Mouse (Mus musculus): ENCODE measurements around the gene Psmc2. TPM values are rescaled to one million over a fixed set of nuclear protein-coding genes. Genes with fewer than 3 reads are reported as not detected.

The Psmc2 gene
- total and polyA plus RNA-seq, 3 experiments = 87.4 to 208 (median 115) TPM

DNA sequence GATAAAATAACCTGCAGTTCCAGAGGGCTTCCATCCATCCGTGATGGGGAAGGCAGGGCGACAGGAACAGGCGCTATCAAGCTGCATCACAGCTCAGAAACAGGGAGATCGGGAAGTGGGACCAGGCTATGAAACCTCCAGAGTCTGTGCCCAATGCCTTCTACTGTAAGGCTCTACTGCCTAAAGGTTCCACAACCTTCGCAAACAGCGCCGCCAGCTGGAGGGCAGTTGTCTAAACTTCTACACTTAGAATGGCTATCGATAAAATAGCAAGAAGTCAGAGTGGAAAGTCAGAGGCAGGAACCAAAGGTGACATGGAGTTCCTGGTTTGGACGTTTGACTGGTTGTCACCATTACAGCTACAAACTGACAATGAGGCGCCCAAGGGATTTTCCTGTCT, 49.5 kb upstream of the Psmc2 start:
- Histone ChIP-seq H3K27ac (ENCODE audit: insufficient read depth, low read depth) (no peak overlapping the region), H3K4me1 (ENCODE audit: control insufficient read depth in 1 of 2, insufficient read depth in 2 of 2) (peaks cover 9 to 28% of the 10 kb centered on the region in 2 experiments), H3K36me3 (replicated peaks in 1 of 2; ENCODE audit: control insufficient read depth in 1 of 2, insufficient read depth in 1 of 2, low read length in 1 of 2) (peaks cover 14 to 25% of the 10 kb centered on the region in 2 experiments), H3K79me2 (replicated peaks; ENCODE audit: control insufficient read depth, extremely low read depth, insufficient read depth, poor library complexity, severe bottlenecking) (peaks cover 16% of the 10 kb centered on the region), H3K27me3 (replicated peaks) (no peaks in the 10 kb centered on the region), H3K9me3 (replicated peaks; ENCODE audit: low read length) (no peaks in the 10 kb centered on the region), H3K4me3 (replicated peaks in 1 of 3; ENCODE audit: low read depth in 2 of 3, low read length in 2 of 3, poor library complexity in 1 of 3) (peak overlapping the region; percentile 42 to 65 (median 55)), H3K4me2 (ENCODE audit: insufficient read depth, low read depth, poor library complexity, severe bottlenecking) (no peak overlapping the region), H3K9ac (ENCODE audit: insufficient read depth, low read depth) (peak overlapping the region; percentile 16; the same call in 1 of the 2 replicates)
- DNase-seq (ENCODE audit: extremely low read depth) = peak; percentile 88
- dilution Hi-C loops (cut with MboI; ENCODE audit: extremely low pct_ligation_motif_present, extremely low pct_unique_long_range_greater_than_20kb, low sequenced_read_pairs) = no loop called here
- TF ChIP-seq UBTF (IDR thresholded peaks at IDR 0.05; ENCODE audit: low read depth, low read length) (no peak), TBP (conservative IDR thresholded peaks at IDR 0.05; ENCODE audit: low read depth, low read length) (0 out of 2 replicates have a peak, but pooled peaks have one; percentile 19), CTCF (conservative IDR thresholded peaks at IDR 0.05 in 1 of 2, IDR thresholded peaks at IDR 0.05 in 1 of 2; ENCODE audit: low read depth in 2 of 2, low read length in 2 of 2) (peak; percentile 82 to 93), SMC3 (IDR thresholded peaks at IDR 0.05; ENCODE audit: low read depth, low read length) (peak; percentile 75), TCF12 (IDR thresholded peaks at IDR 0.05; ENCODE audit: low read depth, low read length) (0 out of 2 replicates have a peak, but pooled peaks have one; percentile 3), MAX (IDR thresholded peaks at IDR 0.05; ENCODE audit: low read length) (no peak), PAX5 (IDR thresholded peaks at IDR 0.05; ENCODE audit: low read length) (no peak), ZC3H11A (IDR thresholded peaks at IDR 0.05; ENCODE audit: low read depth, low read length) (no peak), IRF4 (IDR thresholded peaks at IDR 0.05; ENCODE audit: low read depth, low read length) (0 out of 2 replicates have a peak, but pooled peaks have one; percentile 7), RAD21 (IDR thresholded peaks at IDR 0.05; ENCODE audit: low read depth, low read length) (peak; percentile 84), NELFE (IDR thresholded peaks at IDR 0.05; ENCODE audit: low read depth, low read length) (peak; percentile 50; the same call in 1 of the 2 replicates), POLR2A (IDR thresholded peaks at IDR 0.05; ENCODE audit: low read depth, low read length) (peak; percentile 45; the same call in 1 of the 2 replicates)
- in situ Hi-C loops (cut with MboI; ENCODE audit: low pct_ligation_motif_present, low pct_unique_long_range_greater_than_20kb, low sequenced_read_pairs) = no loop called here

DNA sequence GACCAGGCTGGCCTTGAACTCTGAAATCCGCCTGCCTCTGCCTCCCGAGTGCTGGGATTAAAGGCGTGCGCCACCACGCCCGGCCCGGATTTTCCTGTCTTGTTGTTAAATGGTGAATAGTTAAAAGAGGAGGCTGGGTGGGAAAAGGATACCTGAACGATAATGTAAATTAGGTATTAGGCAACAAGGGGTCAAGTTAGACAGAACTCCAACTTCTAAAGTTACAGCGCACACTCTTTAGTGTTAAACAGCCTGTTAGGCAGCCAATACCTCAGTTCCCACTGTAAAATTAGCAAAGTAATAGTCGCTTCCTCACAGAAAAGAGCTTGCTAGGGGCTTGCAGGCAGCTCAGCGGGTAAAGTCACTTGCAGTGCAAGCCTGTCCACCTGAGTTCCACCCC, 49.0 kb upstream of the Psmc2 start:
- peaks cover 16% of the 10 kb centered on the region for H3K79me2 ChIP-seq (replicated peaks; ENCODE audit: control insufficient read depth, extremely low read depth, insufficient read depth, poor library complexity, severe bottlenecking)
- no peak overlapping the region for H3K9ac ChIP-seq (ENCODE audit: insufficient read depth, low read depth)
- DNase-seq (ENCODE audit: extremely low read depth) = no peak
- no peak overlapping the region for H3K4me2 ChIP-seq (ENCODE audit: insufficient read depth, low read depth, poor library complexity, severe bottlenecking)
- peaks cover 14 to 24% of the 10 kb centered on the region in 2 experiments for H3K36me3 ChIP-seq (replicated peaks in 1 of 2; ENCODE audit: control insufficient read depth in 1 of 2, insufficient read depth in 1 of 2, low read length in 1 of 2)
- TF ChIP-seq KAT2A (IDR thresholded peaks at IDR 0.05; ENCODE audit: insufficient replicate concordance, low read length) (no peak), USF2 (conservative IDR thresholded peaks at IDR 0.05; ENCODE audit: low read depth, low read length) (no peak), MXI1 (IDR thresholded peaks at IDR 0.05; ENCODE audit: low read depth, low read length) (no peak), SIN3A (IDR thresholded peaks at IDR 0.05; ENCODE audit: low read length) (no peak), JUND (conservative IDR thresholded peaks at IDR 0.05; ENCODE audit: low read depth, low read length) (no peak), CTCF (conservative IDR thresholded peaks at IDR 0.05 in 1 of 2, IDR thresholded peaks at IDR 0.05 in 1 of 2; ENCODE audit: low read depth in 2 of 2, low read length in 2 of 2) (no peak), MAX (IDR thresholded peaks at IDR 0.05; ENCODE audit: low read length) (no peak), TBP (conservative IDR thresholded peaks at IDR 0.05; ENCODE audit: low read depth, low read length) (no peak), GABPA (IDR thresholded peaks at IDR 0.05; ENCODE audit: insufficient replicate concordance, low read depth, low read length) (no peak), HCFC1 (IDR thresholded peaks at IDR 0.05; ENCODE audit: low read depth, low read length) (no peak), TCF12 (IDR thresholded peaks at IDR 0.05; ENCODE audit: low read depth, low read length) (no peak), MAFK (IDR thresholded peaks at IDR 0.05; ENCODE audit: insufficient replicate concordance, low read length) (no peak), NELFE (IDR thresholded peaks at IDR 0.05; ENCODE audit: low read depth, low read length) (no peak)
- dilution Hi-C loops (cut with MboI; ENCODE audit: extremely low pct_ligation_motif_present, extremely low pct_unique_long_range_greater_than_20kb, low sequenced_read_pairs) = no loop called here
- no peaks in the 10 kb centered on the region for H3K9me3 ChIP-seq (replicated peaks; ENCODE audit: low read length)
- H3K27me3 ChIP-seq (replicated peaks) = no peaks in the 10 kb centered on the region
- no peak overlapping the region for H3K4me3 ChIP-seq (replicated peaks in 1 of 3; ENCODE audit: low read depth in 2 of 3, low read length in 2 of 3, poor library complexity in 1 of 3)
- H3K4me1 ChIP-seq (ENCODE audit: control insufficient read depth in 1 of 2, insufficient read depth in 2 of 2) = peaks cover 4 to 28% of the 10 kb centered on the region in 2 experiments
- H3K27ac ChIP-seq (ENCODE audit: insufficient read depth, low read depth) = no peak overlapping the region
- in situ Hi-C loops (cut with MboI; ENCODE audit: low pct_ligation_motif_present, low pct_unique_long_range_greater_than_20kb, low sequenced_read_pairs) = no loop called here

Data from CH12.LX (cell line).